Mouse (Mus musculus) liver, embryonic 14.5 days (tissue): ENCODE measurements around the gene Zfp68.

Experiments used
- CTCF ChIP-seq: IDR thresholded peaks from 2 replicates; pipeline ENCODE4 v1.5.1; 2016; ENCODE audit warnings: antibody characterized with exemption, low read depth, control low read depth
- EP300 ChIP-seq: IDR thresholded peaks from 2 replicates; pipeline ENCODE4 v1.6.1; 2016; ENCODE audit warnings: antibody characterized with exemption, low read depth

DNA sequence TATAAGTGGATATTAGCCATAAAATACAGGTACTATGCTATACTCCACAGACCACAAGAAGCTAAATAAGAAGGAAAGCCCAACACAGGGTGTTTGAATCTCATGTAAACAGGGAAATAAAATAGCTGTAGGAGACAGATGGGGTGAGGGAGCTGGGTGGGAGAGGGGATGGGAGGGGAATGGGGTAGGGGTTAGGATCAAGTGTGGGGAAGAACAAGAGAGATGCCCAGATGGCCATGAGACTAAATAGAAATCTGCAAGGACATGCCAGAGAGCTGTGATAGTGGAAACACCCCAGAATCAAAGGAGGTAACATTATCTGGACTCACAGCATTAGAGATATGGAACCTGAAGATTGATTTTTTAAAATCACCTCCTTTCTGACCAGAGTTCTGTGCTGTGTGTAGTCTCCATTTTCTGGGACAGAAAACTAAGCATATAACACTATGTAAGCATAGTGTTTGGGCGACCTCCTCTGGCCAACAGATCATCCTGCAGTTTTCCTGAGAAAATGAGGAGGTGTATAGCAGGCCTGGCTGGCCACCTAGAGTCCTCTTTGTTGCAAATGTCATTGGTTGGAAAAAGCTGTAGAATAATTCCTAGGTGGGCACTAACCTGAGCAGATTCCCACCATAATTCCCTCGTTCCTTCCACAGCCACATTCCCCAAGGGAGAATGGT lies 37.1 kb upstream of the Zfp68 start:
- peak; percentile 68 for TF ChIP-seq CTCF
- TF ChIP-seq EP300 = no peak
